Comparison of ENCODE assay signal across 8 mouse cellular contexts in the genomic region with DNA sequence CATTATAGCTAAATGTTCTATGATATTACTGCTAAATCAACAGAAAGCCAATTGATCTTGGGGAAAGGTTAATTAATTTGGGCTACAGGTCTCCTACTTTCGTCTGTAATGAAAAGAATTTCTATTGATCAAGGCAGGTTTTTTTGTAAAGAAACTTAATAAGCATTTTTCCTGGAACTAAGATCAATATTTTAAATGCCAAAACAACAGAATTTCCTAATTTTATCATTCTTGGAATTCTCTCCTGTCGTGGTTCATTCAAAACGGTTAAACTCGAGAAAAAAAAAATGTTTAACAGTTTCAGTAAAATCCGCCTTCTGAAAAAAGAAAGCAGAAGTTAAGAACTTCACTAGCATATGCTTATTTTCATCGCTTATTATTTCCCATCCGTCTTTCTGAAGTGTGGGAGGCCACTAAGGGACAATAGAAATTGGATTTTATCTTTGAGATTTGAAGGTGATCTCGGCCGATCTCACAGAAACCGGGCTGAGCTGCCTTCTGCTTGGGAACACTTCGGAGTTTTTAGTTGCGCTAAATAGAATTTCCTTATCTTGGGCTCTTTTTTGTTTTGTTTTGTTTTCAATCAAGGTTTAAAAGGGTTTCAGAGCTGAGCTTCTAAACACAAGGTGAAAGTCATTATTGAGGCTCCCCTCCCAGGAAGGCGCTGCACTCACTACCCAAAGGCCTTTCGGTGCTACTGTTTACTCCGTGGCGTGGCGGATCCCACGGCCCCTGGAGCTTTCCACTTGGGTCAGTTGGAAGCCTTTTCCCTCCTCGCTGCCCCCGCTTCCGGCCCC. TPM values are rescaled to one million over a fixed set of nuclear protein-coding genes. Genes with fewer than 3 reads are reported as not detected.
DNase-seq lines count a peak whose midpoint lies in the region; ATAC-seq and TF ChIP-seq lines count a peak whose summit lies in the region.

No protein-coding gene starts in this region.

- peak overlapping the region; percentile 73 for H3K9ac ChIP-seq in lung, embryonic 14.5 days
- no peak overlapping the region for H3K9ac ChIP-seq in limb, embryonic 13.5 days

- ATAC-seq in lung, embryonic 14.5 days (ENCODE audit: insufficient read depth): no peak
- ATAC-seq in limb, embryonic 13.5 days (ENCODE audit: low FRiP score, low read depth): no peak

- no peak for TF ChIP-seq CTCF in lung, embryonic 14.5 days (IDR thresholded peaks at IDR 0.05; ENCODE audit: low read depth)
- no peak for TF ChIP-seq CTCF in embryonic fibroblast, embryonic 13.5 days (IDR thresholded peaks at IDR 0.05; ENCODE audit: borderline replicate concordance, insufficient read depth, low read length)
- no peak for TF ChIP-seq CTCF in small intestine, adult 2 months (IDR thresholded peaks at IDR 0.05; ENCODE audit: extremely low read depth, insufficient read length, insufficient replicate concordance, low read depth, low read length)

- WGBS in lung, embryonic 14.5 days: under 1% methylated on average over 21 of the region's 21 CpGs
- under 1% methylated on average over 21 of the region's 21 CpGs for WGBS in limb, embryonic 13.5 days
- 5% methylated on average over 21 of the region's 21 CpGs for WGBS in small intestine, adult 2 months

- peaks cover 10% of the 10 kb centered on the region; the same call in 1 of the 2 replicates for H3K36me3 ChIP-seq in lung, embryonic 14.5 days (ENCODE audit: insufficient read depth)
- no peaks in the 10 kb centered on the region for H3K36me3 ChIP-seq in limb, embryonic 13.5 days
- no peaks in the 10 kb centered on the region for H3K36me3 ChIP-seq in small intestine, adult 2 months (ENCODE audit: control insufficient read depth, insufficient read depth, low read length)

- H3K4me2 ChIP-seq in lung, embryonic 14.5 days: peak overlapping the region; percentile 70
- peak overlapping the region; percentile 65 for H3K4me2 ChIP-seq in limb, embryonic 13.5 days (replicated peaks)

- peaks cover 76% of the 10 kb centered on the region for H3K27me3 ChIP-seq in lung, embryonic 14.5 days (ENCODE audit: insufficient read depth, low read length)
- H3K27me3 ChIP-seq in limb, embryonic 13.5 days: peaks cover 88% of the 10 kb centered on the region
- peaks cover 19% of the 10 kb centered on the region for H3K27me3 ChIP-seq in small intestine, adult 2 months (ENCODE audit: control insufficient read depth, insufficient read depth, low read length)

- H3K4me3 ChIP-seq in lung, embryonic 14.5 days (ENCODE audit: low read depth, low read length): peak overlapping the region; percentile 40
- peak overlapping the region; percentile 38 for H3K4me3 ChIP-seq in embryonic fibroblast, embryonic 13.5 days (ENCODE audit: insufficient read depth, low read length)
- peak overlapping the region; percentile 40 for H3K4me3 ChIP-seq in limb, embryonic 13.5 days
- peak overlapping the region; percentile 74 for H3K4me3 ChIP-seq in small intestine, adult 2 months (ENCODE audit: low read depth, low read length)

- peak overlapping the region; percentile 86 for H3K27ac ChIP-seq in lung, embryonic 14.5 days (ENCODE audit: low read depth)
- H3K27ac ChIP-seq in embryonic fibroblast, embryonic 13.5 days (ENCODE audit: insufficient read depth, low read length): no peak overlapping the region
- H3K27ac ChIP-seq in limb, embryonic 13.5 days: no peak overlapping the region
- peak overlapping the region; percentile 97; the same call in 1 of the 2 replicates for H3K27ac ChIP-seq in small intestine, adult 2 months (ENCODE audit: insufficient read depth, low read depth, low read length)

- no peak for TF ChIP-seq POLR2A in embryonic fibroblast, embryonic 13.5 days (IDR thresholded peaks at IDR 0.05; ENCODE audit: low read depth, low read length)
- no peak for TF ChIP-seq POLR2A in small intestine, adult 2 months (IDR thresholded peaks at IDR 0.05; ENCODE audit: low read depth, low read length)

- peak; percentile 45 for DNase-seq in lung, embryonic 14.5 days
- no peak for DNase-seq in lung, postnatal 25 days (ENCODE audit: low spot score)
- DNase-seq in left cerebral cortex, adult 9 months (ENCODE audit: low spot score in 2 of 2): no peak
- no peak for DNase-seq in layer of hippocampus, adult 11-12 months (ENCODE audit: low spot score)
- no peak for DNase-seq in thymus, postnatal 0 days (ENCODE audit: low spot score)

- H3K4me1 ChIP-seq in lung, embryonic 14.5 days (ENCODE audit: insufficient read depth): no peaks in the 10 kb centered on the region; the same call in 1 of the 2 replicates
- H3K4me1 ChIP-seq in embryonic fibroblast, embryonic 13.5 days (ENCODE audit: control insufficient read depth, insufficient read depth, low read length): no peaks in the 10 kb centered on the region
- H3K4me1 ChIP-seq in limb, embryonic 13.5 days: peaks cover 32% of the 10 kb centered on the region
- H3K4me1 ChIP-seq in small intestine, adult 2 months (ENCODE audit: control insufficient read depth, insufficient read depth, insufficient read length, low read length): peaks cover 4% of the 10 kb centered on the region

- no peaks in the 10 kb centered on the region for H3K9me3 ChIP-seq in lung, embryonic 14.5 days (ENCODE audit: low read depth, low read length)
- H3K9me3 ChIP-seq in limb, embryonic 13.5 days: no peaks in the 10 kb centered on the region

RNA-seq across cellular contexts. Expression of gene Foxa1, which starts 8.7 kb away (rescaled TPM):
- polyA plus RNA-seq in lung, embryonic 14.5 days (2014; fragmentation: Nextera tagmentation; extraction: Ambion mirVana): 21.1 and 22.5 TPM in 2 replicates
- 1.2 and 1.3 TPM in 2 replicates for polyA plus RNA-seq in embryonic fibroblast, embryonic 13.5 days (2011; ENCODE audit: insufficient read length, low read depth, missing spikeins)
- polyA plus RNA-seq in limb, embryonic 13.5 days (2015; fragmentation: Nextera tagmentation; extraction: Ambion mirVana): 0.09 TPM in 1 of 2 replicates, not detected in the other
- 17.0 and 17.7 TPM in 2 replicates for polyA plus RNA-seq in small intestine, adult 2 months (2012; rRNA removed)
- polyA plus RNA-seq in thymus, postnatal 0 days (2015; fragmentation: Nextera tagmentation; extraction: Ambion mirVana): 0.26 and 0.47 TPM in 2 replicates

RNA-seq across cellular contexts. Expression of gene Ttc6, which starts 25.9 kb away (rescaled TPM):
- 6.9 and 7.3 TPM in 2 replicates for polyA plus RNA-seq in lung, embryonic 14.5 days (2014; fragmentation: Nextera tagmentation; extraction: Ambion mirVana)
- polyA plus RNA-seq in embryonic fibroblast, embryonic 13.5 days (2011; ENCODE audit: insufficient read length, low read depth, missing spikeins): 0.12 and 0.35 TPM in 2 replicates
- 0.20 TPM in 2 replicates for polyA plus RNA-seq in limb, embryonic 13.5 days (2015; fragmentation: Nextera tagmentation; extraction: Ambion mirVana)
- 0.72 and 1.3 TPM in 2 replicates for polyA plus RNA-seq in small intestine, adult 2 months (2012; rRNA removed)
- polyA plus RNA-seq in thymus, postnatal 0 days (2015; fragmentation: Nextera tagmentation; extraction: Ambion mirVana): 0.06 and 0.17 TPM in 2 replicates

Comparison
In these comparisons a context has a peak if more than half of its experiments do, and no peak if none do; other contexts are left out.
1. H3K27ac ChIP-seq: peak in lung, embryonic 14.5 days (single experiment) and small intestine, adult 2 months (single experiment); none in embryonic fibroblast, embryonic 13.5 days (single experiment) and limb, embryonic 13.5 days (single experiment).
2. Peak in every context shown above with its lines, with median percentiles within 50 percentile points of each other: H3K4me3 ChIP-seq.